Mouse (Mus musculus) Muller cell, postnatal 12 days (primary cell): ENCODE measurements at regions not wholly inside any gene's neighbourhood (a gene's known extent, or its start where the extent isn't known, plus 50 kb on each side); places are given as distances from the start of the nearest gene placed in this dataset.

Experiments
- DNase-seq: peaks from one replicate; pipeline ENCODE4 v3.0.0-alpha.2; 2015; ENCODE audit errors: inconsistent ontology term

GRCm38 (mm10) chr1:151118982-151119381 is 63.4 kb upstream of the Gm47985 start:
- DNase-seq, result no peak

- no peak for DNase-seq
These were observed 62.8 kb upstream of the Gm47985 start for GRCm38 (mm10) chr1:151119566-151119965.

- DNase-seq, result no peak
These were observed 60.7 kb upstream of the Gm47985 start for GRCm38 (mm10) chr1:151121686-151122085.

- DNase-seq, result no peak
These were observed 58.4 kb upstream of the Gm47985 start for GRCm38 (mm10) chr1:151123964-151124363.

GRCm38 (mm10) chr1:151125028-151125659 is 57.2 kb upstream of the Gm47985 start:
- no peak for DNase-seq

GRCm38 (mm10) chr1:151125764-151126485 is 56.4 kb upstream of the Gm47985 start:
- peak; percentile 20 for DNase-seq

GRCm38 (mm10) chr1:151126756-151127155 is 55.6 kb upstream of the Gm47985 start:
- DNase-seq, result no peak

- no peak for DNase-seq
These were observed 54.3 kb upstream of the Gm47985 start for GRCm38 (mm10) chr1:151128005-151128404.

GRCm38 (mm10) chr1:151128955-151129354 is 53.4 kb upstream of the Gm47985 start:
- DNase-seq, result no peak

GRCm38 (mm10) chr1:151130036-151130435 is 52.3 kb upstream of the Gm47985 start:
- no peak for DNase-seq

GRCm38 (mm10) chr1:151130845-151131626 is 51.3 kb upstream of the Gm47985 start:
- no peak for DNase-seq

GRCm38 (mm10) chr1:151131627-151132284 is 50.6 kb upstream of the Gm47985 start:
- no peak for DNase-seq
